Mouse (Mus musculus): Measurements from ENCODE around the gene Npy. TPM values are rescaled to one million over a fixed set of nuclear protein-coding genes. Genes with fewer than 3 reads are reported as not detected.
A peak's percentile ranks its signal among the peaks of the same experiment; 100 is the strongest.

The Npy gene
- 169 and 174 TPM in 2 replicates for polyA plus RNA-seq (2015; fragmentation: Nextera tagmentation; extraction: Ambion mirVana)

DNA sequence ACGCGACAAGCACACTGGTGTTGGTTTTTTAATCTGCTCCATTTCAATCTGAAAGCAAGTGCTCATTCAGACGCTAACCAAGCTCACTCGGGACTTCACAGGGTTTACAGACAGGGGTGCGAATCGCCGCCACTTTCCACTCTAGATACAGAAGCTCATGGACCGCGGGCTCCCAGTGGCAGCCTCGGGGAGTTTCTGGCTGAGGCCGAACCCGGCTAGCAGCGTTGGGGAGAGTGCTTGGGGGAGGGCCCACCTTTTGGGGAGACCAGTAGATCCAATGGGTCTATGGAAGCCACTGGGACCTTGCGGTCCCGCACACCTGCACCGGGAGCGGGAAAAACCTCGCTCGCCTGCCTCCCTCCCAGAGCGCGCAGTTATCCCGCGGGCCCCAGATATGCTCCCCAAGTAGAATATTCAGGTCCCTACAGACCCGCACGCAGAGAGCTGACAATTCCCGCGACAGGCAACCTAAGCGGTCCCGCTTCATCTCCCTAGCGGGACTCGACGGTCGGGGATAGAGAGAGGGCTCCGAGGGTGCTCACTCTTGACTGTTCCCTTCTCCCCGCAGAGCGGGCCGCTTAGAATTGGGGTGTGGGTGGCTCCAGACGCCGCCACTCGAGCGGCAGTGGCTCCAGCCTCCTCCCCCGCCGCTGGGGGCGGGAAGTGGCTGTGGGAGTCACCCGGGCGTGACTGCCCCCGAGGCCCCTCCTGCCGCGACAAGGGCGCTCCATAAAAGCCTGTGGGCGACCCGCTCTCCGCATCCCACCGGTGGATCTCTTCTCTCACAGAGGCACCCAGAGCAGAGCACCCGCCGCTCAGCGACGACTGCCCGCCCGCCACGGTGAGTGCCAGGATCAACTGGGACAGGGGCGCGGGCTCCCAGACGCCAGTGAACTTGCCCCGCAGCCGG, at the start of gene Npy:
Gene Npy (plus strand): TSS at position 750 of the 910 bp plus-strand sequence.
- WGBS: under 1% methylated on average over 66 of the region's 66 CpGs
- Histone ChIP-seq H3K9ac (peak within 1 kb of the TSS; percentile 24), H3K4me2 (peak within 1 kb of the TSS; percentile 76), H3K4me1 (replicated peaks) (peaks cover 16% of the 10 kb centered on the region), H3K9me3 (no peaks in the 10 kb centered on the region), H3K36me3 (no peaks in the 10 kb centered on the region), H3K27ac (replicated peaks) (0 out of 2 replicates have a peak within 1 kb of the TSS, but pooled peaks have one; percentile 42), H3K4me3 (peak within 1 kb of the TSS; percentile 41), H3K27me3 (peaks cover 24% of the 10 kb centered on the region)
- peak; percentile 66; the same call in 1 of the 2 replicates for ATAC-seq (ENCODE audit: low FRiP score, low read depth)

DNA sequence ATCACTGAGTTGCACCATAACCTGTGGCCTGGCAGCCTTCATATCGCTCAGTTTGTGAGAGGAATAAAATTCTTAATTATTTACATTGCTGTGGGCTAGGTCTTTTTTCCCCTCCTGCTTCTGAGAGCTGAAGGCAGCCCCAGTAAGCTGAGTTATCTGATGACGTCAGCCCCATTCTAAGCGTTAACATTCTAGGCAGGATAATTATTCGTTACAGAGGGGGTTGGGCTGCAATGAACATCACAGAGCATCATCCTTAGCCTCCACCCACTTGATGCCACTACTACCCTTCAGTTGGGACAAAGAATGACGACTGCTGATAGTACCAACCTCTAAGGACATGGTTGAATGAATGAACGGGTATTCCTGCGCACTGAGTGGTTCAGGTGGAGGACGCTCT, 47.5 kb upstream of the Npy start:
- no peak overlapping the region for H3K27ac ChIP-seq (replicated peaks)
- H3K27me3 ChIP-seq: no peaks in the 10 kb centered on the region
- no peaks in the 10 kb centered on the region for H3K9me3 ChIP-seq
- ATAC-seq (ENCODE audit: low FRiP score, low read depth): no peak
- no peak overlapping the region for H3K4me2 ChIP-seq
- 56% methylated on average over 8 of the region's 8 CpGs for WGBS
- H3K4me3 ChIP-seq: no peak overlapping the region
- H3K36me3 ChIP-seq: no peaks in the 10 kb centered on the region
- no peak overlapping the region for H3K9ac ChIP-seq
- peaks cover 17% of the 10 kb centered on the region for H3K4me1 ChIP-seq (replicated peaks)

DNA sequence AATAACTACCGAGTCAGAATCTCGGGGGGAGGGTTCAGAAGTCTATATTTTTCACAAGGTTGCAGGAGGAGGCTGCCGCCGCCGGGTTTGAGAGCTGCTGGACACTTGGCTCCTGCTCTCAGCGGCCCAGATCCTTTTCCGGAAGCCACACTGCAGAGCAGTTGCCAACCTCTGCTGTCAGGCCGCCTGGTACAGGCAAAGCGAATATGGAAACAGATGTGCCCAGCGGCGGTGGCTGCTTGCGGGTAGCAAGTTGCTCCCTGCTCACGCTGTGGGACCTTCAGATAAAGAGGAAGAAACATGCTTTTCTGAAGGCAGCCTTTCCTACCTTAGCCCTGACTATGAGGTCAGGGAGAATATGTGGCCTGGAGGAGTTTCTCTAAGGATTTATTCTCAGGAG, 44.4 kb upstream of the Npy start:
- ATAC-seq (ENCODE audit: low FRiP score, low read depth): 0 out of 2 replicates have a peak, but pooled peaks have one; percentile 28
- no peak overlapping the region for H3K4me2 ChIP-seq
- H3K9ac ChIP-seq: no peak overlapping the region
- H3K27ac ChIP-seq (replicated peaks): no peak overlapping the region
- 60% methylated on average over 13 of the region's 13 CpGs for WGBS
- H3K36me3 ChIP-seq: no peaks in the 10 kb centered on the region
- H3K27me3 ChIP-seq: no peaks in the 10 kb centered on the region
- H3K9me3 ChIP-seq: no peaks in the 10 kb centered on the region
- no peak overlapping the region for H3K4me3 ChIP-seq
- H3K4me1 ChIP-seq (replicated peaks): peaks cover 14% of the 10 kb centered on the region

DNA sequence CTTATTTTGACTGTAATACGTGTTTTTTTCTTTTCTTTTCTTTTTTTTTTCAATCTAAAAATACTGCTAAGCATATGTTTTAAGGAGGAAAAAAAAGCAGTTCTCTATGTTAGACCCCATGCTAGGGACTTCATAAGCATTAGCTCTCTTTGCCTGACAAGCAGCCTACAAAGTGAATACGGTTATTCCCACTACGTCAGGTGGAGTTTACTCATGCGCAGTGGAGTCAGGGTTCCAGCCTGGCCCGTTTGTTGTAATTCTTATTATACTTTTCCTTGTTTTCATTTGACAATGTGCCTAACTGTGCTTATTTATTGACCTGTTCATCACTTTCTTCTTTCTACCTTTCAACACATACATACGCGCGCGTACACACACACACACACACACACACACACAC, 43.8 kb upstream of the Npy start:
- 78% methylated on average over 9 of the region's 9 CpGs for WGBS
- H3K27me3 ChIP-seq: no peaks in the 10 kb centered on the region
- H3K9me3 ChIP-seq: no peaks in the 10 kb centered on the region
- no peaks in the 10 kb centered on the region for H3K36me3 ChIP-seq
- H3K4me1 ChIP-seq (replicated peaks): peaks cover 14% of the 10 kb centered on the region
- no peak for ATAC-seq (ENCODE audit: low FRiP score, low read depth)
- H3K27ac ChIP-seq (replicated peaks): no peak overlapping the region
- no peak overlapping the region for H3K9ac ChIP-seq
- no peak overlapping the region for H3K4me2 ChIP-seq
- no peak overlapping the region for H3K4me3 ChIP-seq

DNA sequence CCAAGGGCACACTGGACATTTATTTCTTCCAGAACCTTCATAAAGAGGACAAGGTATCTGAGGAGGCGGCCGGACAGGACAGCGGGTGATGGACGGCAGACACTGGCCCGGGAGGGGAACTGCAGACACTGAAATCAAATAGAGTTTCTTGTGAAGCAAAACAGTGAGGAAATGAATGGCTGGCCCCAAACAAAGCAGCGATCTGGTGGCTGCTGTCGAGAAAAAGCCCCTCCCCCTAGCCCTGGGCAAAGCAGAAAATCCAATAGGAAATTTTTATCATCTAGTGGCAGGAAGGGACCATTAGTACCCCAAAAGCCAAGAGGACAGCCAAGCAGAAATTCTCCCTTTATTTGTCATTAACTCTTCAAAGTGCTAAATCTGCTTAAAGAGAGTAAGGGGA, 42.9 kb upstream of the Npy start:
- Histone ChIP-seq H3K9ac (no peak overlapping the region), H3K27me3 (no peaks in the 10 kb centered on the region), H3K4me2 (no peak overlapping the region), H3K4me3 (no peak overlapping the region), H3K36me3 (no peaks in the 10 kb centered on the region), H3K9me3 (no peaks in the 10 kb centered on the region), H3K27ac (replicated peaks) (no peak overlapping the region), H3K4me1 (replicated peaks) (peaks cover 14% of the 10 kb centered on the region)
- WGBS: 13% methylated on average over 7 of the region's 7 CpGs
- no peak for ATAC-seq (ENCODE audit: low FRiP score, low read depth)

DNA sequence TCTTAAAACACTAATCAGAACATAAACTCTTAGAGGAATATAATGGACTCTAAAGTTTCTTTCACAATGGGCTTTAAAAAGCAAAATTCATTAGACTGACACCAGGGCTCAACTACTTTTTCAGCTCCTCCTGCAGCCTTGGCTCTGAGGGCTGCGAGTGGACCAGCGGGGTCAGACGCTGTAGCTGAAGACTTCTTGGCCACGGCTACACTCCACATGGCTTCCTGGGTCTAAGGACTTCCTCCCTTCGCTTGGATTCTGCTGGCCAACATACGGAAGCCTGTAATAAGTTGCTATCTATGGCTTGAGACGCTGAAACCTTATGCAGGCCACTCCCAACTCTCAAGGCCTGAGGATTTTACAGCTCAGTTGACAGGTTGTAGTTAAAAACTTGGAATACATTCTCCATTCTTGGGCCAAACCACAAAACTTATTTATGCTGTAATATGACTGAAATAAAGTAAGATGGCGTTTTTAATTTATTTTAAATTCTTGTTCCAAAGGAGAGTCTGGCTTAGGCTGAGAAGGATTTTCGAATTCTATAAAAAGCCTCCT, 41.6 kb upstream of the Npy start:
- no peak overlapping the region for H3K9ac ChIP-seq
- peaks cover 14% of the 10 kb centered on the region for H3K4me1 ChIP-seq (replicated peaks)
- no peak overlapping the region for H3K4me3 ChIP-seq
- no peak overlapping the region for H3K4me2 ChIP-seq
- H3K36me3 ChIP-seq: no peaks in the 10 kb centered on the region
- H3K9me3 ChIP-seq: no peaks in the 10 kb centered on the region
- WGBS: 91% methylated on average over 9 of the region's 9 CpGs
- no peak overlapping the region for H3K27ac ChIP-seq (replicated peaks)
- ATAC-seq (ENCODE audit: low FRiP score, low read depth): no peak
- H3K27me3 ChIP-seq: no peaks in the 10 kb centered on the region

DNA sequence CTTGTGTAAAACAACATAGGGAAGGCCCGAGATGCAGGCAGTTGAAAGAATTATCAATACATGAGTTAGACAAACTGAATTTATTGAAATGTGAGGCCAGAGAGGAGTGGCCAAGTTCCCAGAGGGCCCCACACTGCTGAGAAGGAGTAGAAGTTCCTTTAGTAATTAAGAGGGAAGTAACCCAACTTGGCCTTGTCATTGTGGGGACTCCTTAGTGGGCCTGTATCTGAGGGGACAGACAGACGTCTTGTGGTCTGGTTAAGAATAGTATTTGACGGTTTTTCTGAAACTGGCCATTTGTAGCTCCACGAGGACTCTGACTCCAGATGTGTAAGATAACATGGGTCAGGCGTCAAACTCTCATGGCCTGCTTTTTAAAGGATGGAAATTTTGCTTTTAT, 40.7 kb upstream of the Npy start:
- Histone ChIP-seq H3K27ac (replicated peaks) (no peak overlapping the region), H3K4me1 (replicated peaks) (peaks cover 14% of the 10 kb centered on the region), H3K9ac (no peak overlapping the region), H3K36me3 (no peaks in the 10 kb centered on the region), H3K27me3 (no peaks in the 10 kb centered on the region), H3K4me2 (no peak overlapping the region), H3K9me3 (no peaks in the 10 kb centered on the region), H3K4me3 (no peak overlapping the region)
- no peak for ATAC-seq (ENCODE audit: low FRiP score, low read depth)
- WGBS: 83% methylated on average over 5 of the region's 5 CpGs

DNA sequence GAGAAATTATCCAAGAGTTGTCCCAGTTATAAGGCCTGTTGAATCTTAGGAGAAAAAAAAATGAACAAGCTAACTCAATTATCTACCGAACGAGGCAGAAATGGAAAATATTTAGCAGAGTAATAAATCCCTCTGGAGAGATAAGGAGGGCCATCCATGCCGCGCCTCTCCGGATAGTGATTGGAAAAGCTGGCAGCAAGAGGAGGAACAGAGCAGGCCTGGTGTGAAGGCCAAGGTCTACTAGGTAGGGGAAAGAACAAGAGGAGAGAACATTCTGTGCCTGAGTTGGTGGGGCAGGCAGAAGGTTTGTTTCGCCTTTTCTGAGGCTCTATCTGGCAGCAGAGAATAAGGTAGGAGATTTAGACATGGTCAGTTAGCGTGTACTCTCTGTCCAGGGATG, 39.8 kb upstream of the Npy start:
- H3K27me3 ChIP-seq: no peaks in the 10 kb centered on the region
- no peak overlapping the region for H3K4me2 ChIP-seq
- H3K27ac ChIP-seq (replicated peaks): no peak overlapping the region
- H3K9ac ChIP-seq: no peak overlapping the region
- no peaks in the 10 kb centered on the region for H3K9me3 ChIP-seq
- no peak overlapping the region for H3K4me3 ChIP-seq
- H3K4me1 ChIP-seq (replicated peaks): peaks cover 12% of the 10 kb centered on the region
- 84% methylated on average over 7 of the region's 7 CpGs for WGBS
- no peaks in the 10 kb centered on the region for H3K36me3 ChIP-seq
- ATAC-seq (ENCODE audit: low FRiP score, low read depth): no peak

DNA sequence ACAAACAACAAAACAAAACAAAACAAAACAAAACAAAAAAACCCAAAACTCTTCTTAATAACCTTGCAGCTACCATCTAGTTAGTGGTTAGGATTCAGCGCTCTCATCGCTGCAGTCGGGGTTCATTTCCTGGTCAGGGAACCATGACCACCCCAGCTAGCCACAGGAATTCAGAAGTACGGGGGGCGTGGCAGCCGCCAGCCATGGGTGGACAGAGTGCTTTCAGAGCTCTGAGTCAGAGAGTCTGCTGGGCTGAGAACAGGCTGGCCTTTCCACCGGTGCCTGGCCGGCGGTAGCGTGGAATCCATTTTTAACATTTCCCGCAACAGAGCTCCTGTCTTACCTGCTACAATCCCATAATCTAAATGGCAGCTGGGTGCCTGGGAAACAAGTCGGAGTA, 30.0 kb upstream of the Npy start:
- Histone ChIP-seq H3K27me3 (no peaks in the 10 kb centered on the region), H3K4me2 (no peak overlapping the region), H3K4me1 (replicated peaks) (no peaks in the 10 kb centered on the region), H3K9ac (no peak overlapping the region), H3K4me3 (no peak overlapping the region), H3K27ac (replicated peaks) (no peak overlapping the region), H3K36me3 (no peaks in the 10 kb centered on the region), H3K9me3 (no peaks in the 10 kb centered on the region)
- WGBS: 79% methylated on average over 12 of the region's 12 CpGs
- no peak for ATAC-seq (ENCODE audit: low FRiP score, low read depth)

DNA sequence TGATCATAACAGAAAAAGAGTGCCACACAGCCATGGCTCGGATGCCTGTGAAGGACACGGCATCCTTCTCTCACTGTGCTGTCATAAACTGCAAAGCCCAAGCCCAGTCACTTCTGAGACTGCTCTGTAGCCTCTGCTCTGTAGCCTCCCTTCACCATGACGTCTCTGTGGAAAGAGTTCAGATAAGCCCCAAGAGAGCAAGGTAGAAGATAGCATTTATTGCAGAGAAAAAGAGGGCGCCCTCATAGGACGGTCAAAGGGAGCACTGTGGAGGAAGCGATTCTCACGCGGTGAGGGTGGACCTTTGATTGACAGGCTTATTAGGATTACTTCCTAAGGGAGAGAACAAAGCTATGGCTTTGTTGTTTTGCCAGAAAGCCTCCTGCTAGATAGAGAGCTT, 18.4 kb upstream of the Npy start:
- Histone ChIP-seq H3K27ac (replicated peaks) (no peak overlapping the region), H3K9me3 (no peaks in the 10 kb centered on the region), H3K4me2 (no peak overlapping the region), H3K9ac (no peak overlapping the region), H3K36me3 (no peaks in the 10 kb centered on the region), H3K4me1 (replicated peaks) (peaks cover 14% of the 10 kb centered on the region), H3K27me3 (no peaks in the 10 kb centered on the region), H3K4me3 (no peak overlapping the region)
- WGBS: 48% methylated on average over 8 of the region's 8 CpGs
- ATAC-seq (ENCODE audit: low FRiP score, low read depth): no peak

DNA sequence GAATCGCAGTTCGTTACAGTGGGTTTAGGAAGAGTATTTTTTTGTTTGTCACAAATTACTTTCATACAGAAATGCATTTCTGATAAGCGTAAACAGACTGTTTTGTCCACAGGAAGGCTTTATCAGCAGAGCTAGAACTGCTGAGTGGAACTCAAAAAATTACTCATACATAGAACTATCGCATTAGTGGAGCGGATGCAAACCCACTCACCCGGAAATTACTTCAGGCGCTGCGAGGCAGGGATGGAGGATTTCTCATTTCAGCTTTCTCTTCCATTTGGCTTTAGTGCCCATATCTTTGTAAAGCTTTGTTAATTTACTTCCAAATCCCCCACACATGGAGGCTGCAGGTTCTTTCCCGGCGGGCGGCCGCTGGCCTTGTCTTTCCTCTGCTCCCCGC, 14.4 kb upstream of the Npy start:
- Histone ChIP-seq H3K4me3 (peak overlapping the region; percentile 21), H3K4me1 (replicated peaks) (peaks cover 5% of the 10 kb centered on the region; the same call in 1 of the 2 replicates), H3K27ac (replicated peaks) (no peak overlapping the region), H3K4me2 (peak overlapping the region; percentile 43), H3K27me3 (no peaks in the 10 kb centered on the region), H3K36me3 (no peaks in the 10 kb centered on the region), H3K9me3 (no peaks in the 10 kb centered on the region), H3K9ac (no peak overlapping the region)
- 23% methylated on average over 13 of the region's 13 CpGs for WGBS
- no peak for ATAC-seq (ENCODE audit: low FRiP score, low read depth)

DNA sequence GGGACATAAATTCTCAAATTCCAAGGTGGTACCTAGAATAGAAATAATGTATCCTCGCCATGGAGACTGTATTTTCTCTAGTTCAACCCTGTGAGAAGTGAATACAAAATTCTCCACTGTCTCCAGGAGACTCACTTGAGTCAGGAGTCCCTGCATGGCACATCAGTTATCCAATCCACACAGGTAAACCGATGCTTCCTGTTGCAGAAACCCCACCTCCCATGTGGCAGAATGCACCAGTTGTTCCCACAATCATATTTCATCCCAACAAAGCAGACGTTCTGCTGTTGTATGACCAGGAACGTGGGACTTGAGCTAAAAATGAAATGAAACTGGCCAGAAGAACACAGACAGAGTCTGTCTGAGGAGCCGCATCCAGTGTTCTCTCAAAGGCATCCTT, 5.3 kb upstream of the Npy start:
- Histone ChIP-seq H3K9ac (no peak overlapping the region), H3K36me3 (no peaks in the 10 kb centered on the region), H3K27ac (replicated peaks) (no peak overlapping the region), H3K4me2 (no peak overlapping the region), H3K27me3 (peaks cover 12% of the 10 kb centered on the region), H3K9me3 (no peaks in the 10 kb centered on the region), H3K4me1 (replicated peaks) (peaks cover 6% of the 10 kb centered on the region), H3K4me3 (no peak overlapping the region)
- no peak for ATAC-seq (ENCODE audit: low FRiP score, low read depth)
- WGBS: 76% methylated on average over 5 of the region's 5 CpGs

Measured in hindbrain, embryonic 15.5 days (tissue).